Mouse (Mus musculus): ENCODE measurements around the gene Olfr381. TPM values are rescaled to one million over a fixed set of nuclear protein-coding genes. Genes with fewer than 3 reads are reported as not detected.
"Not testable (repeated sequence)": the region's sequence is repeated elsewhere in the genome, so short reads cannot be mapped to it uniquely, and the experiment has no call there.

The Olfr381 gene
- 0.36 TPM in 1 of 2 replicates, not detected in the other for polyA plus RNA-seq (2011; ENCODE audit: insufficient read depth, insufficient read length, low replicate concordance, missing spikeins)

- Histone ChIP-seq H3K27ac (ENCODE audit: control insufficient read depth, insufficient read depth, low read depth, low read length, poor library complexity) (no peak within 1 kb of the TSS), H3K4me3 (replicated peaks; ENCODE audit: control insufficient read depth, low read depth, low read length) (no peak within 1 kb of the TSS), H3K4me1 (ENCODE audit: control insufficient read depth, insufficient read depth, low read length) (no peaks in the 10 kb centered on the region)
- TF ChIP-seq POLR2A (IDR thresholded peaks at IDR 0.05; ENCODE audit: borderline replicate concordance, control insufficient read depth, low read depth, low read length) = no peak
- TF ChIP-seq CTCF (IDR thresholded peaks at IDR 0.05; ENCODE audit: control insufficient read depth, insufficient read depth, low read length) = no peak
Measured at GRCm38 (mm10) chr11:73491503-73491902, at the start of gene Olfr381. Gene Olfr381, minus strand, starts transcription at chr11:73491603.

- not testable (repeated sequence) for H3K4me1 ChIP-seq (ENCODE audit: control insufficient read depth, insufficient read depth, low read length); H3K4me3 ChIP-seq (replicated peaks; ENCODE audit: control insufficient read depth, low read depth, low read length); H3K27ac ChIP-seq (ENCODE audit: control insufficient read depth, insufficient read depth, low read depth, low read length, poor library complexity)
- 86% methylated on average over 1 of the region's 1 CpGs for WGBS
Measured at GRCm38 (mm10) chr11:73528971-73529370, 37.6 kb upstream of the Olfr381 start.

GRCm38 (mm10) chr11:73517097-73517496, 25.7 kb upstream of the Olfr381 start, which contains the start of gene Olfr382:
Gene Olfr382, minus strand, starts transcription at chr11:73517197.
- H3K27ac ChIP-seq (ENCODE audit: control insufficient read depth, insufficient read depth, low read depth, low read length, poor library complexity) = no peak within 1 kb of the TSS
- TF ChIP-seq POLR2A (IDR thresholded peaks at IDR 0.05; ENCODE audit: borderline replicate concordance, control insufficient read depth, low read depth, low read length) (no peak), CTCF (IDR thresholded peaks at IDR 0.05; ENCODE audit: control insufficient read depth, insufficient read depth, low read length) (no peak)
- no peaks in the 10 kb centered on the region for H3K4me1 ChIP-seq (ENCODE audit: control insufficient read depth, insufficient read depth, low read length)
- H3K4me3 ChIP-seq (replicated peaks; ENCODE audit: control insufficient read depth, low read depth, low read length) = no peak within 1 kb of the TSS

- Histone ChIP-seq H3K27ac (ENCODE audit: control insufficient read depth, insufficient read depth, low read depth, low read length, poor library complexity) (no peak within 1 kb of the TSS), H3K4me1 (ENCODE audit: control insufficient read depth, insufficient read depth, low read length) (no peaks in the 10 kb centered on the region), H3K4me3 (replicated peaks; ENCODE audit: control insufficient read depth, low read depth, low read length) (no peak within 1 kb of the TSS)
- 84% methylated on average over 1 of the region's 1 CpGs for WGBS
- TF ChIP-seq CTCF (IDR thresholded peaks at IDR 0.05; ENCODE audit: control insufficient read depth, insufficient read depth, low read length) = no peak
- TF ChIP-seq POLR2A (IDR thresholded peaks at IDR 0.05; ENCODE audit: borderline replicate concordance, control insufficient read depth, low read depth, low read length) = no peak
Measured at GRCm38 (mm10) chr11:73457408-73457807, 34.0 kb downstream of the Olfr381 start, which contains the start of gene Olfr380. Gene Olfr380, minus strand, starts transcription at chr11:73457508.

Other genes starting within 250 kb of the Olfr381 start
- not detected in 2 replicates for gene Trpv3, start 224.2 kb downstream of the Olfr381 start, polyA plus RNA-seq (2011; ENCODE audit: insufficient read depth, insufficient read length, low replicate concordance, missing spikeins)
- gene Aspa, start 162.0 kb downstream of the Olfr381 start, polyA plus RNA-seq (2011; ENCODE audit: insufficient read depth, insufficient read length, low replicate concordance, missing spikeins) = 1.7 and 2.0 TPM in 2 replicates
- gene Gm49340, start 161.9 kb downstream of the Olfr381 start, polyA plus RNA-seq (2011; ENCODE audit: insufficient read depth, insufficient read length, low replicate concordance, missing spikeins) = not detected in 2 replicates
- not detected in 2 replicates for gene Spata22, start 161.9 kb downstream of the Olfr381 start, polyA plus RNA-seq (2011; ENCODE audit: insufficient read depth, insufficient read length, low replicate concordance, missing spikeins)
- gene Olfr20, start 140.8 kb downstream of the Olfr381 start, polyA plus RNA-seq (2011; ENCODE audit: insufficient read depth, insufficient read length, low replicate concordance, missing spikeins) = not detected in 2 replicates
- gene Olfr376, start 120.4 kb downstream of the Olfr381 start, polyA plus RNA-seq (2011; ENCODE audit: insufficient read depth, insufficient read length, low replicate concordance, missing spikeins) = not detected in 2 replicates
- not detected in 2 replicates for gene Olfr1, start 92.0 kb downstream of the Olfr381 start, polyA plus RNA-seq (2011; ENCODE audit: insufficient read depth, insufficient read length, low replicate concordance, missing spikeins)
- gene Olfr378, start 63.1 kb downstream of the Olfr381 start, polyA plus RNA-seq (2011; ENCODE audit: insufficient read depth, insufficient read length, low replicate concordance, missing spikeins) = not detected in 2 replicates
- gene Olfr380, start 34.1 kb downstream of the Olfr381 start, polyA plus RNA-seq (2011; ENCODE audit: insufficient read depth, insufficient read length, low replicate concordance, missing spikeins) = not detected in 2 replicates
- gene Olfr382, start 25.6 kb upstream of the Olfr381 start, polyA plus RNA-seq (2011; ENCODE audit: insufficient read depth, insufficient read length, low replicate concordance, missing spikeins) = not detected in 2 replicates
- not detected in 2 replicates for gene Olfr385, start 101.4 kb upstream of the Olfr381 start, polyA plus RNA-seq (2011; ENCODE audit: insufficient read depth, insufficient read length, low replicate concordance, missing spikeins)
- not detected in 2 replicates for gene Olfr384, start 107.0 kb upstream of the Olfr381 start, polyA plus RNA-seq (2011; ENCODE audit: insufficient read depth, insufficient read length, low replicate concordance, missing spikeins)
- gene Zfp735, start 197.2 kb upstream of the Olfr381 start, polyA plus RNA-seq (2011; ENCODE audit: insufficient read depth, insufficient read length, low replicate concordance, missing spikeins) = not detected in 2 replicates